Mouse (Mus musculus) left cerebral cortex, postnatal 36 days (tissue): ENCODE results near the gene E030030I06Rik. TPM values are rescaled to one million over a fixed set of nuclear protein-coding genes. Genes with fewer than 3 reads are reported as not detected.

Experiments
- total RNA-seq, 2 experiments: library from RNA; stranded (reverse); gene quantifications; 2 replicates each; pipeline ENCODE4 v1.2.3; 2021

Gene E030030I06Rik
- total RNA-seq, 2 experiments from 2014 or later, result 0.86 to 2.5 TPM

Other genes with a start within 250 kb of the E030030I06Rik start
- gene 4930444G20Rik, start 81.2 kb downstream of the E030030I06Rik start, total RNA-seq, result not detected
- not detected for gene Raet1e, start 9.3 kb upstream of the E030030I06Rik start, total RNA-seq
- gene H60b, start 9.3 kb upstream of the E030030I06Rik start, total RNA-seq, result under 1 TPM; 0.50 to 0.69 TPM
- not detected for gene Raet1d, start 211.3 kb upstream of the E030030I06Rik start, total RNA-seq